Mouse (Mus musculus): ENCODE measurements around the gene Ncapd2.

Ncapd2 gene

DNA sequence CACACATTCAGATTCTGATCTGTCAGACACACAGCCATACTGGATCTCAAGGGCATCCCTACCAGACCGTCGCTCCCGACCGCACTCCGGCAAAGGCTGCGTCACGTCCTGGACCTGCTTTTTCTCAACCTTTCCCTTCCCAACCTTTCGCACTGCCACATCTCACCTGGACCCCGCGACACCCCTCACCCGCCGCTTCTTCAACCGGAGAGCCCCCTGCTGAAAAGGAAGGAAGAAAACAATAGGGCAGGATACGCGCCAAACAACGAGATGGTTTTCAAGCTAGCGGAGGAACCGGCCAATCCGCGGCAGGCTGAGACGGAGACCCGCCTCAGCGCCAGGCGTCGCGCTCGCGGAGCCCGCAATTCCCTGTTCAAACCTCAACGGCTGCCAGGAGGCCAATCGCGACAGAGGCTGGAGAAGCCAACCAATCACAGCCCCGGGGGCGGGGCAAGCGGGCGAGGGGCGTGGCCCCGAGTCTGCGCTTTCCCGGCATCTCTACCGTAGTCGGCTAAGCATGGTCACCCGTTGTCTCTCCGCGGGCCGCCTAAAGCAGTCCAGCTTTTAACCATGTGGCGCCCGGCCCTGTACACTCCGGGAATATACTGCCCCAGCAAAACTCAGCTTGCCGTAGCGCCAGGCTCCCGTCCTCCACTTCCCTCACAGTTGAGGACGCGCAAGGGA is at the start of gene Ncapd2, which contains the start of gene Mrpl51:
Gene Ncapd2 (minus strand): TSS at position 370 of the 684 bp plus-strand sequence.
Gene Mrpl51 (plus strand): TSS at position 470 of the 684 bp plus-strand sequence.
- peak; percentile 98 for DNase-seq (ENCODE audit: low read depth, low spot score)

DNA sequence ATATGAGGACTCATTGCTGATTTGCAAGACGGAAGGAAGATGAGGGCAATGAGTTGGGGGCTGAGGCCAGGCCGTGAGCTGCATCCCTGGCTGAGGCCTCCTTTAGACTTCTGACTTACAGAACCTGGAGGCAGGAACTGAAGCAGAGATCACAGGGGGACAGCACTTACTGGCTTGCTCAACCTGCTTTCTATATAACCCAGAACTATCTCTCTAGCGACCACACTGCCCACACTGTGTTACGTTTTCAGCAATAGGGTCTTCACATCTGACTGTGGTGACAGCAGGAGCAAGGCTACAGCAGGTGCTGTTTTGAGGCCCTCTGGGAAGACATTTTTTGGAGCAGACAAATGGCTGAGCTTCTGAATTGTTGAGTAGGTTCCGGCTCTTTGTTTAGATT is 49.1 kb upstream of the Ncapd2 start:
- DNase-seq (ENCODE audit: low read depth, low spot score): no peak

DNA sequence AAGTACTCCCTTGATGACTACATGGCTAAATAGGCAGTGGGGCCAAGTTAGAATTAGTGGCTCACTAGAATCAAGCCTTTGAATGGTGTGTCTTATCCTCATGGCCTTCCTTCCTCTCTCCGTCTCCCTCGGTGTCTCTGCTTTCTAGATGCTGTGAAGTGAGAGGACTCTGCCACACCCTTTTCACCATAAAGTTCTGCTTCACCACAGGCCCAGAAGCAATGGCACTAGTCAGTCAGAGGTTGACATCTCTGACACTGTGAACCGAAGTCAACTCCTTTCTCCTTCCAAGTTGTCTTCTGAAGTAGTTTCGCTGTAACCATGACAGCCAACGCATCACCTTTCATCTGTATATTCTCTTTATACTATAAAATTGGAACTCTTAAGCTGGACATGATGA is 48.0 kb upstream of the Ncapd2 start:
- no peak for DNase-seq (ENCODE audit: low read depth, low spot score)

DNA sequence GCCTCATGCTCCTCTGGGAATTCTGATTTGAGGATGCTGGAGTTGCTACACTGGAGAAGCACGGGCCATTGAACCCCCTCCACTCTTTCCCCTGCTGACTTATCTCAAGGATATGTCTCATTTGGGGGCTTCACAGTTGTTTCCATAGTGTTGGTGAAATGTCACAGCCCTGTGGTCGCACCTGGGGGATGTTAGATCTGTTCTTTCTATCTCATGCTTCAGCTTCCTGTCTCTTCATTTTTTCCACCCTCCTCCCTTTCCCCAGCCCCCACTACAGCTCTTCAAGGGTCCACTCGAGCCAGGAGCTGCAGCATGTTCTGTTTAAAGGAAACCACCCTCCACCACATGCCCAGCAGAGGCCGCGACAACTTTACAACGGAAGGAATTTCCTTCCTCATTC is 46.9 kb upstream of the Ncapd2 start:
- DNase-seq (ENCODE audit: low read depth, low spot score): no peak

DNA sequence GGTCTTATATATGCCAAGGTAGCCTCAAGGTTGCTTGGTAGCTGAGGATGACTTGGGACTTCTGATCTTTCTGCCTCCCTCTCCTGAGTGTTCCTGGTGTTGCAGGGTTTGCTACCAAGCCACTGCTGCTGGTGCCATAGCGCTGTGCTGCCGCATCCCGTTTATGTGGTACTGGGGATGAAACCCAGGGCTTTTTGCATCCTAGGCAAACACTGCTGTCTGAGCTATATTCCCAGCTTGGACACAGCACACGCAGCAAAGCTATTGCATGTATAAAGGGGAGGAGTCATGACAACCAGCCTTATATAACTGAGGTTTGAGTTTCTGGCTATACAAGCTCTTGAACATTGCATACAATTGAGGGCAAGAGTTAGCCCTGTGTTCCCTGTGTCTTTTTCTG is 45.9 kb upstream of the Ncapd2 start:
- DNase-seq (ENCODE audit: low read depth, low spot score): no peak

DNA sequence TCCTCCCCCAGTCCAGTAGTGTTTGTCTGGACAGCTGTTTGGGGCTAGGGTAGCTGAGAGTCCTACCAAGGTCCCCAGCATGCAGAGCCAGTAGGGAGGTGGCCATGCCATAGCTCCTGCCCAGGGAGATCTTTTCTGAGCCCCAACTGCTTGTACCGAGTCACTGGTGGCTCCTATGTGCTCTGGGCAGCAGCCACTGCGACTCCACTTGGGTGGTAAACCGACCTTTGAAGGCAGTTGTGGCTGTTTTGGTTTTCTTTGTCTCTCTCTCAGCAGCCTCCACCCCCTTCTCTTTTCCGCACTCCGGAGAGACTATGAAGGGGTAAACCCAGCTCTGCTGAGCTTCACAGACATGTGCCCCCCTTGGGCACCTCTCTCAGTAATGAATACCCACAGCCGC is 45.3 kb upstream of the Ncapd2 start, which contains the start of gene Cd27:
Gene Cd27 (minus strand): TSS at position 229 of the 400 bp plus-strand sequence.
- DNase-seq (ENCODE audit: low read depth, low spot score): no peak

DNA sequence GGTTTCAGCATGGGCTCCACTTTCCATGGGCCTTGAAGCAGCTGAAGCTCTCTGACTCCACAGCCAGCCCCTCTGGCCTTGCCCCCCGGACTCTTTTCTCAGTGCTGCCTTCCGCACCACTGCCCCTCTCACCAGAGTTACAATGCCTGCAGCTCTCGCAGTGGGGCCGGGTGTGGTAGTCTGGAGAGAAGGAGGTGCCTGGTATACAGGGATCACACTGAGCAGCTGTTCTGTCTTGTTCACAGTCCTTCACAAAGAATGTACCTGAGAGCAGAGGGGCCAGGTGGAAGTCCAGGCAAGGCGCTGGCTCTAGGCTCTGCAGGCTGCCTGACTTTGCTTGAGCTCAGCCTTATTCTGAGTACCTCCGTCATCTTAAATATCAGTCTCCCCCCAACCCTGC is 44.8 kb upstream of the Ncapd2 start:
- DNase-seq (ENCODE audit: low read depth, low spot score): no peak

DNA sequence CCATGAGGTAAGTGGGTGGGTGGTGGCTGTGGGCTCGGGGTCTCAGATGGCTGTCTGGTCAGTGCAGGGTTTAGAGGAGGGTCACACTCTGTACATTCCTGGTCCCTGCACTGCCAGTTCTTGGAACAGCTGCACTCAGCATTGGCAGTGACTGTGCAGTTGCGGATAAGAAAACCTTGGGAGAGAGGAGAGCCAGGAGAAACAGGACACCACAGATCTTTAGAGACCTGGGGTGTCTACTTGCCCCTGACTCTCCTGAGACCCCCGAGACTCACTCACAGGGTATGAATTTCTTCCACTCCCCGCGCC is 43.0 kb upstream of the Ncapd2 start:
- DNase-seq (ENCODE audit: low read depth, low spot score): peak; percentile 7

DNA sequence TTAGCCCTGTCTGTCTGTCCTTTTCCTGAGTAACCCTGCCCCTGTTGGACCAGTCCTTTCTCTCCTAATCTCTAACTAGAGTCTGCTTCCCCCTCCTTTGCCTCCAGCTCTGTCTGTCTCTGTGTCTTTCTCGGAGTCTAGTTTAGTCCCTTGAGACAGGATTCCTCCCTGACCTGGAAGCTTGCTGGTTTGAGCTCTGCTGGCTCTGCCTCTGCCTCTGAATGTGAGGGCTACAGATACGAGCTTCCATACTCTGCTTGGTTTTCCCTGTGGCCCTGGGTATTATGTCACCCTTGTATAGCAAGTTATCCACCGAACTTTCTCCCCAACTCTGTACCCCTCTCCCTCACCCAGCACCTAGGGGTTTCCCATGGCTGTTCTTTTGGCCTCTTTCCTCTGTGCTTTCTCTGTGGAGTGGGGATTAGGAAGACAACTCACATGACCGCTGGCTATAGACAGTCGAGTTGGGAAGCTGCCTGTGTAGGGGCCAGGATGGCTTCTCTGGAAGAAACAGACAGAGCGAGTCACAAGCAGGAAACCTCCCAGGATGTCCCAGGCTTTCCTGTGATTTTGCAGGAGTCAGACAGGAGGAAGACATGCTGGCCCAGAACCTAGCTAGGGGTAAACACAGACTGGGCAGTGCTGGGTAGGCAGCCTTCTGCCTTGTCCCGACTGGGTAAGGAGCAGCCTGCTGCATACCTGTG is 42.5 kb upstream of the Ncapd2 start:
- no peak for DNase-seq (ENCODE audit: low read depth, low spot score)

DNA sequence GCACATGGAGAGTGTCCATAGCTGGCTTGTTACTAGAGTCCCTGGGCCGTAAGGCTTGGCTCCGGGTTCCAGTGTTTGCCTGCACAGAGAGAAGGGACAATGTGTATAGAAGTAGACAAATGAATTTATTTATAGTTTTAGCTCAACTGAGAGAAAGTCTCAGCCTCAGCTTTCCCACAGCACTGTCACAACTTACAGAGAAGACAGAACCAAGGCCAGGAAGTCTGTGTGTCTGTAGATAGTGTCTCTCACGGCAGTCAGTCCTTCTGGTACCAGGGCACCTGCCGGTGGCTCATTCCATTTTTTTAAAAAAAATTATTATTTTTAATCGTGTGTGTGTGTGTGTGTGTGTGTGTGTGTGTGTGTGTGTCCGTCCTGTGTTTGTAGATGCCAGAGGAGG is 41.0 kb upstream of the Ncapd2 start:
- DNase-seq (ENCODE audit: low read depth, low spot score): no peak

DNA sequence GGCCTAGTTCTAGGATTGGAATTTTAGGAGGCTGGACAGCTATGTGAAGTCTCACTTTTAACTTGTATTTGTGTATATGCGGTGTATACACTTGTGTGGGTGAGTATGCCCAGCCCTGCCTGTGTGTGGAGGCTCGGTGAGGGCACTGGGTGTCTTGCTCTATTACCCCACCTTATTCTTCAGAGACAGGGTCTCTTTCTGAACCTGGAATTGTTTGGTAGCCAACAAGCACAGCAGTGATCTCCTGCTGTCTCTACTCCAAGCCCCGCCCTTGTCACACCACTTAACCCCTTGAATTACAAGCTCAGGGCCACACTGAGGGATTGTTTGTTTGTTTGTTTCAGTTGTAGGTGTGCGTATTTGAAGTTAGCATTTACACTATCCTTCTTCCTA is 40.5 kb upstream of the Ncapd2 start:
- DNase-seq (ENCODE audit: low read depth, low spot score): no peak

DNA sequence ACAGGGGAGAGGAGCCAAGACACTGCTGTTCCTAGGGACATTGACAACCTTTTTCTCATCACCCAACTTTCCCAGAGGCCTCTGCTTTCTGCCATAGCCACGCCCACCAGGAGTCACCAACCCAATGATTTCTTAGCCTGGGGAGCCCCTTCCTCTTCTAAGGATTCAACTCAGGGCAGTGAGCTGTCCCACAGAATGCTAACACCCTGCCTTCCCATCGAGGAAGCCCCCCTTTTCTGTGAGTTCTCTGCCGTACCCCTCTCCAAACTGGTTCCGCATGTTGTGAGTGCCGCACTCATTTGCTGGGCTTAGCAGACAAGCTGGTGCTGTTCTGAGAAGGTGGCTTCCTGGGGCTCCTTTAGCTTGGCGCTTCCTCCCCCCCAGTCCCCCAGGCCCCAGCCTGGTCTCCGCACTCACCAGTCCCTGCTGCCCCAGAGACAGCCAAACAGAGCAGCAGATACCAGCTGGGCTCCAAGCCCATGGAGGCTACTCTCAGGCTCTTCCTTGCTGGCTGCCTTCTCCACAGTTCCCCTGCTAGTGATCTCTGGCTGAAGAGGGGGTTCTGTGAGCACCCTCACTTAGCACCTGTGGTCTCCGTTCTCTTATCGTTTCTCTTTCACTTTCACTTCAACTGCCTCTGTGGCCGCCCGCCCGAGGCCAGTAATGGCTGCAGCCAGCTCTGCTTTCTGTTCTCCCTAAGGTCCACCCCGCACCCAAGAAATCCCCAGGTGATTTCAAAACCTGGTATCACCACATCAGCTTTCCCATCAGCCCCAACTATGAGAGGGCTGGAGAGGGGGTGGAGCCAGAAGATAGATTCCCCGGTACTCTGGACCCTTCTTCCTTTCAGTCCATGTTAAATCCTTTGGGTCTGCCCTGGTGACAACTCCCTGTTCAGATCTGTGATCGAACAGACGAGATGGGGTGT is 39.9 kb upstream of the Ncapd2 start, which contains the start of gene Tapbpl:
Gene Tapbpl (minus strand): TSS at position 744 of the 928 bp plus-strand sequence.
- peak; percentile 37 for DNase-seq (ENCODE audit: low read depth, low spot score)

DNA sequence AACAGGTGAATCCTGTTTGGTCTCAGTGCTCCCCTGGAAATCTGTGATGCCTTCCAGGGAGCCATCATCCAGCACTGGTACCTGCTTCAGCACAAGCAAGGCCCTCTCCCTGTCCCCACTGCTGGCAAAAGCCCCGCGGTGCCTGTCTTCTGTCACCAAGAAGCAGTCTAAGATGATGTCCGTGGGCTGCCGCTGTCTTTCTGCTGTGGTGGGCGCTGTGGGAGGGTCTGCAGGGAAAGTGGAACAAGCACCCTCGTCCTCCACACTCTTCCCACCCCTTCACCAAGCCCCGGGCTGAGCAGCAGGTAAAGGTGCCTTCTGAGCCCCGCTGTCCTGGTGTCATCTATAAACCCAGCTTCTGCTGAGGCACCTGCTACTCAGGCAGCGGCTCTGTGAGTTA is 39.1 kb upstream of the Ncapd2 start:
- DNase-seq (ENCODE audit: low read depth, low spot score): no peak

DNA sequence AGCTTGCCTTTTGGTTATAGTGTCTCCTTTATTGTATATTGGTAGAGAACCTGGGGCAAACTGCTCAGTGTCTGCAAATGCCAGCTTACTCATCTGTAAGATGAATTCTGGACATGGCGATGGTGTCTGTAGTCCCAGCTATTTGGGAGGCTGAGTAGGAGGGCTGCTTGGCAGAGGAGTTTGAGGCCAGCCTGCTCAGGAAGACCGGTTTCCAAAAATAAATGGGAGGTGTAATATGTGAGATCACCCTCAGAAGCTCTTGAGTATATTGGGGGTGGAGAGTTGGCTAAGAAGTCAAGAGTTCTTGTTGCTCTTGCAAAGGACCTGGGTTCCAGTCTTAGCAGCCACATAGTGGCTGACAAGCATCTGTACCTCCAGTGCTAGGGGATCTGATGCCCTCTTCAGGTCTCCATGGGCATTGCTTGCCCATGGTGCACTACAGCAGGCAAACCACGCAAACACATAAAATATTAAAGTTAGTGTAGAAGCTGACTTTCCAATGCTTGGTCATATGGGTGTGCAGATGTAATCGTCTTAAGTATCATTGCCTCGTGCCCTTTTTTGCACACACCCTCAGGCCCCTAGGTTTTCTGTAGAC is 34.1 kb upstream of the Ncapd2 start:
- no peak for DNase-seq (ENCODE audit: low read depth, low spot score)

DNA sequence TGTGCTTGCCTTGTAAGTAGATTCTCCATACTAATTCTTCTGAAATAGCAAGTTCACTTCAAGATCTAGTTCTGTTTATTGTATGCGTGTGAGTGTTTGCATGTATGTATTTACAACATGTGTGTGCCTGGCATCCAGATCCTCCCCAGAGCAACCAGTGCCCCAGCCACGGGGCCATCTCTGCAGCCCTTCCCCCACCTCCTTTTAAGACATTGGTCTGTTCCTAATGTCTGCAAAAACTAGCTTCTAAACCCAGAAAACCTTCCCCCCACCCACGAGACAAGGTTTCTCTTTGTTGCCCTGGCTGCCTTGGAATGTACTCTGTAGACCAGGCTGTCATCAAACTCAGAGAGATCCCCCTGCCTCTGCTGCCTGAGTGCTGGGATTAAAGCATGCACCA is 31.1 kb upstream of the Ncapd2 start:
- DNase-seq (ENCODE audit: low read depth, low spot score): no peak

DNA sequence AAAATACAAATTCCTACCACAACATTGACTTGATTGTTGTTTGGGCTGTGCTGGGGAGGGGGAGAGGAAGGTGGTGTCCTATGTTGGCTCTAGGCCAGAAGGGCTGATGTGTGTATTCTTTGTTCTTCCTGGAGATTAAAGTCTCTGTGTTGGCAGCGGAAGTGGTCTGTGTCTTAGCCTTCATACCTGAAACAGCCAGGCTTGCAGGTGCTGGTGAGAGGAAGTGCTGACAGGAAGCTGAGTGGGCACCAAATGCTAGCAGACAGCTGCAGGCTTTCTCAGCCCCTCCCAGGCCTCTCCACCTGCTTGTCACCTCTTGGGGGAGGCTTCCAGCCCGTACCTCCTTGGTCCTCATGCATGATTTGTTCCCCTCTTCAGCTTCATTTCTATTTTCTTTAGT is 30.6 kb upstream of the Ncapd2 start:
- DNase-seq (ENCODE audit: low read depth, low spot score): no peak

DNA sequence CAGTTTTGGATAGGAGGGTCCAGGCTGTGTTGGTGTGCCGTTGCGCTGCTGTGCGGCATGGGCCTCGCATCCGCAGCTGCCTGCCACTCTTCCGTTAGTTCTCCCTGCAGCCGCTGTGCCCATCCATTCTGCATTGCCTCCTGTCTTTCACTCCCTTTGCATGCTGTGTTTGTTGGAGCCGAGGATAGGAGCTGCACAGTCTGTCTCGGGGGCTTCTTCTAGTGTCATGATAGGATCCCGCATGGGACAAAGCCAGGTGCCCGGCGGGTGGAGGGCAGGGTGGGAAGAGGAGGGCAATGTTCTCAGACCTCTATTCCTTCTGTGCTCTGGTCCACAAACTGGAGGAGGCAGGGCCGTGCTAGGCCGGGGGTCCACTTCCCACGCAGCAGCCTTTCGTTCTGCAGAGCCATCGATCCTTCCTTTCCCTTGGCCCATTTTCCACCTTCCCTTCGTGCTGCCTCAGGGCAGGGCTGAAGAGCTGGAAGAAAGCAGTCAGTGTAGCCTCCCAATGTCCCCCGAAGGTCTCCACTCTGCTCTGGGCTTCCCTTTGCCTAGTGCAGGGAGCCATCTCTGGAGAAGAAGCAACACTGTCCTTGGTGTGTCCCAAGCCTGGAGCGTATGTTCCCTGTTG is 29.7 kb upstream of the Ncapd2 start:
- DNase-seq (ENCODE audit: low read depth, low spot score): no peak

DNA sequence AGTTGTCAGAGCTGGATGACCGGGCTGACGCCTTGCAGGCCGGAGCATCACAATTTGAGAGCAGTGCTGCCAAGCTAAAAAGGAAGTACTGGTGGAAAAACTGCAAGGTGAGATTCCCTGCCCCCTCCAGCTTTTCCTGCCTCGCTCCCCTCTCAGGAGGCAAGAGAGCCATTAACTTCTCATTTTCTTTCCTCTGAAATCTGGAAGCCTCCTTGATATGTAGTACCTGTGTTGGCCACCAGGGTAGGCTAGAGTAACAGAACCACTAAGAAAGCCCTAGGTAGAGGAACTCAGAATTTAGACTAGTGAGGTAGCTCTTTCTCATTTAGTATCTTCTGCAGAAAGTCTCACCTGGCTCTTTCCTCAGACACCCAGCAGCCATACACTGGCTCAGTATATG is 27.5 kb upstream of the Ncapd2 start:
- DNase-seq (ENCODE audit: low read depth, low spot score): peak; percentile 72

DNA sequence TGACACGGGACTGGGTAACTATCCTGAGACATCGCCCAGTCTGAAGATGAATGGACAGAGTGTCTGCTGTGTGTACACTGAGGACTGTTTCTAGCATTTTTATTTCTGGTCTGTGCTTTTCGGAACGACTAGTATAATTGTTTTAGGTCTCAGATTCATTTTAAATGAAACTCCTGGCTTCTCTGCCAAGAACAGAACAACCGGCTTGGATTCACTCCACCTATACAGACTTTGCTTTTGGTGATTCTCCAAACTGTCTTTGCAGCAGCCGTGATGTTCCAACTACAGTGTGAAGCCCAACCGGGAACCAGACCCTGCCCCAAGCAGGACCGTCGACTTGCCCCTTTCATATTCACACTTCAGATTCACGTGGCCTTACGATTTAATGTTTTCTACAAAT is 26.4 kb upstream of the Ncapd2 start:
- no peak for DNase-seq (ENCODE audit: low read depth, low spot score)

DNA sequence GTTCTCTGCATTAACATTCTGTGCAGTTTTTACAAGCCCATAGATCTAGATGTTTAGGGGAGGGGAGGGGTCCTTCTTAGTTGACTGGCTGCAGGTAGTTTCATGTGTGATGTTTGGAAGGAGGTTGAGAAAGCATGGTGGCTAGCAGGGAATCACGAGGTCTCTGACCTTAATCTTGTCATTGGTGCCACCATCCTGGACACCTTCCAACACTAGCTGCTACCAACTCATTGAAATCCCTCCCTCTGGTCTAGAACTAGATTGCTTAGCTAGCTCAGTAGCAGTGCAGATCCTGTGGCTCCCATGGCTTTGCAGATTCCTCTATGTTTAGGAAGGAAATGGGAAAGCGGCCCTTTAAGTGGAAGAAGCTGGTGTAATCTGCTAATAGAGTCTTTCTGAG is 25.4 kb upstream of the Ncapd2 start:
- DNase-seq (ENCODE audit: low read depth, low spot score): no peak

DNA sequence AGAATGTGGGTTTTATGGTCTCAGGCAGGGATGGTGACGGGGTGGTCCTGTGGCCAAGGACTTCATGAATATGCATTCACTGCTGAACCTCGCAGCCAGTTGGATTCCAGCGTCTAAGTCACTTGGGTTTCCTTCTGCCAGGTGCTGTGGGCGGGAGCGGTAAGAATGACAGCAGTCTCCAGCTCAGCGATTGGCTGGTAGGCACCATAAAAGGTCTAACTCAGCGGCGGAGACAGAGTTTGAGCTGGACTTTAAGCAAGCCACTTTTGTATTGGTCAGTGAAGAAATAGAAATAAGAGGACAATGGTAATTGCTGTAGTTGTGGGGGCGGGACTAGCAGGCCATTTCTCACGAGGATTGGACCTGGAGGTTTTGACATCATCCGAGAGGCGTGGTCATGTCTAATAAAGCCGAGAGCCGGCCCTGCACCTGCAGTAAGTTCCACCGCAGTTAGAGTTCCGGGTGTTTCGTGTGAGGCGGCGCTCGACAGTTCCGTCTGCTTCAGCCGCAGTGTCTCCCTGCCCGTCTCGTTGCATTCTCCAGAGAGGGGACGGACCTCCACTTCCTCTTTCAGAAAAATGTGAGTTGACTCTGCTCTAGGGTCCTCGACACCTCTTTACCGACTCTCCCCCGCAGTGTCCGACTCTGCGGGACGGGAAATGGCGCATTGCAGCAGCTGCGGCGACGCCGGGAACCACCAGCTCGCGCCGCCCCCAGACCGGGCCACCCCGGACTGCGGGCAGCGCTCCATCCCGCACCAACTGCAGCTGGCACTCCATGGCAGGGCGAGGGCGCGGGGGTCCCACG is 23.9 kb upstream of the Ncapd2 start, which contains the start of gene Vamp1:
Gene Vamp1 (plus strand): TSS at position 404 of the 807 bp plus-strand sequence.
- DNase-seq (ENCODE audit: low read depth, low spot score): peak; percentile 94
